ENCODE assay signal across 12 mouse cellular contexts in genomic region chr11:55131077-55131742, GRCm38 (mm10). TPM values are rescaled to one million over a fixed set of nuclear protein-coding genes. Genes with fewer than 3 reads are reported as not detected.
A peak's percentile ranks its signal among the peaks of the same experiment; 100 is the strongest.
DNase-seq lines count a peak whose midpoint lies in the region; ATAC-seq lines count a peak whose summit lies in the region.
"Had no signal": no experiment of that assay in that cellular context is flagged by ENCODE, and none has a peak within 500 bp of the region (broad histone marks: within the 10 kb centered on the region; RNA-seq: fewer than 3 reads in every experiment).

No protein-coding gene starts in this region.

- no peak for DNase-seq in heart, postnatal 10 days
- DNase-seq in c-Kit-negative CD71-positive TER-119-positive erythroid progenitor cells, embryonic 14.5 days (ENCODE audit: low read depth, low spot score) = peak; percentile 30
- peak; percentile 16 for DNase-seq in lung, postnatal 14 days
- peak; percentile 93 for DNase-seq in splenic B cell, adult 2 months (ENCODE audit: low read depth, low spot score)
- no peak for DNase-seq in frontal cortex, postnatal 10 days (ENCODE audit: low spot score in 2 of 2)
- DNase-seq in Muller cell, postnatal 12 days (ENCODE audit: inconsistent ontology term) = no peak
- no peak for DNase-seq in left cerebral cortex, postnatal 25 days (ENCODE audit: low spot score in 2 of 2)
- DNase-seq: cerebellum, adult 11-12 months had no signal

- H3K27ac ChIP-seq in heart, embryonic 12.5 days (ENCODE audit: poor library complexity, severe bottlenecking) = no peak overlapping the region
- H3K27ac ChIP-seq: hindbrain, embryonic 12.5 days; limb, embryonic 13.5 days had no signal

- H3K4me1 ChIP-seq in heart, embryonic 12.5 days (replicated peaks) = no peaks in the 10 kb centered on the region
- H3K4me1 ChIP-seq: hindbrain, embryonic 12.5 days; limb, embryonic 13.5 days had no signal

- 78% methylated on average over 11 of the region's 11 CpGs for WGBS in heart, embryonic 12.5 days

- intact Hi-C loops in heart, postnatal 10 days (cut with DNase I) = no loop called here
- intact Hi-C loops in left cerebral cortex, postnatal 25 days (cut with DNase I) = no loop called here

- no peak overlapping the region for H3K9ac ChIP-seq in heart, embryonic 12.5 days
- H3K9ac ChIP-seq: hindbrain, embryonic 12.5 days; limb, embryonic 13.5 days had no signal

- H3K9me3 ChIP-seq in heart, embryonic 12.5 days (replicated peaks) = no peaks in the 10 kb centered on the region
- H3K9me3 ChIP-seq: hindbrain, embryonic 12.5 days; limb, embryonic 13.5 days had no signal

- ATAC-seq in heart, embryonic 12.5 days (ENCODE audit: insufficient number of reproducible peaks, low FRiP score) = peak; percentile 59; the same call in 1 of the 2 replicates

- H3K36me3 ChIP-seq in heart, embryonic 12.5 days = no peaks in the 10 kb centered on the region
- H3K36me3 ChIP-seq in splenic B cell, adult 2 months (ENCODE audit: control insufficient read depth, insufficient read depth, low read length, poor library complexity, severe bottlenecking) = no peaks in the 10 kb centered on the region
- H3K36me3 ChIP-seq: hindbrain, embryonic 12.5 days; limb, embryonic 13.5 days had no signal

- no peaks in the 10 kb centered on the region for H3K27me3 ChIP-seq in heart, embryonic 12.5 days (replicated peaks)
- H3K27me3 ChIP-seq in splenic B cell, adult 2 months (ENCODE audit: control insufficient read depth, insufficient read depth, low read length, poor library complexity, severe bottlenecking) = no peaks in the 10 kb centered on the region
- H3K27me3 ChIP-seq: hindbrain, embryonic 12.5 days; limb, embryonic 13.5 days had no signal

- no peak overlapping the region for H3K4me3 ChIP-seq in heart, embryonic 12.5 days
- H3K4me3 ChIP-seq: hindbrain, embryonic 12.5 days; limb, embryonic 13.5 days had no signal

- no peak overlapping the region for H3K4me2 ChIP-seq in heart, embryonic 12.5 days
- H3K4me2 ChIP-seq: hindbrain, embryonic 12.5 days; limb, embryonic 13.5 days had no signal

RNA-seq across cellular contexts. Expression of gene Slc36a3, which starts 20.3 kb away (rescaled TPM):
- not detected in 2 replicates for polyA plus RNA-seq in heart, embryonic 12.5 days (2016; fragmentation: Nextera tagmentation; extraction: Ambion mirVana)
- not detected for total RNA-seq in heart, postnatal 10 days (2021)
- total RNA-seq in left cerebral cortex, postnatal 25 days (2021) = not detected
- polyA plus RNA-seq: hindbrain, embryonic 12.5 days; limb, embryonic 13.5 days had no signal

RNA-seq across cellular contexts. Expression of gene Gm2a, which starts 33.3 kb away (rescaled TPM):
- 49.4 and 49.9 TPM in 2 replicates for polyA plus RNA-seq in heart, embryonic 12.5 days (2016; fragmentation: Nextera tagmentation; extraction: Ambion mirVana)
- total RNA-seq in heart, postnatal 10 days (2021) = 10 to 100 TPM; 12.7 to 13.5 TPM
- total RNA-seq in left cerebral cortex, postnatal 25 days (2021) = 10 to 100 TPM; 38.4 to 41.4 TPM

RNA-seq across cellular contexts. Expression of gene Ccdc69, which starts 53.3 kb away (rescaled TPM):
- polyA plus RNA-seq in heart, embryonic 12.5 days (2016; fragmentation: Nextera tagmentation; extraction: Ambion mirVana) = 17.5 and 19.0 TPM in 2 replicates
- total RNA-seq in heart, postnatal 10 days (2021) = 10 to 100 TPM in 1 of 2 experiments, 1 to 10 TPM in 1; 9.2 to 11.5 TPM
- total RNA-seq in left cerebral cortex, postnatal 25 days (2021) = under 1 TPM; 0.32 to 0.37 TPM

RNA-seq across cellular contexts. Expression of gene Slc36a2, which starts 53.7 kb away (rescaled TPM):
- 2.8 and 3.4 TPM in 2 replicates for polyA plus RNA-seq in heart, embryonic 12.5 days (2016; fragmentation: Nextera tagmentation; extraction: Ambion mirVana)
- 10 to 100 TPM in 1 of 2 experiments, 1 to 10 TPM in 1; 9.4 to 24.0 TPM for total RNA-seq in heart, postnatal 10 days (2021)
- under 1 TPM; 0.34 to 0.43 TPM for total RNA-seq in left cerebral cortex, postnatal 25 days (2021)
- polyA plus RNA-seq: C2C12 had no signal

Comparison
In these comparisons a context has a peak if more than half of its experiments do, and no peak if none do; other contexts are left out.
1. DNase-seq: peak in c-Kit-negative CD71-positive TER-119-positive erythroid progenitor cells, embryonic 14.5 days (single experiment), lung, postnatal 14 days (single experiment) and splenic B cell, adult 2 months (single experiment); none in heart, postnatal 10 days (0 of 2), frontal cortex, postnatal 10 days (0 of 2), Muller cell, postnatal 12 days (single experiment) and left cerebral cortex, postnatal 25 days (0 of 2).
2. RNA of gene Ccdc69, which starts 53.3 kb away (total RNA-seq): 9.2 to 11.5 TPM in heart, postnatal 10 days; 0.32 to 0.37 TPM in left cerebral cortex, postnatal 25 days; every median in the first group is over 4 times any median in the second.